Mouse (Mus musculus) hindbrain, embryonic 12.5 days (tissue): ENCODE data around the gene Ccdc61. TPM values are rescaled to one million over a fixed set of nuclear protein-coding genes. Genes with fewer than 3 reads are reported as not detected.

Source experiments
- polyA plus RNA-seq: library from polyadenylated mRNA; unstranded; fragments of >200 nt; fragmentation: Nextera tagmentation; extraction: Ambion mirVana; gene quantifications from 2 replicates; pipeline ENCODE4 v1.2.1, GENCODE M21; 2016

Ccdc61 gene
- polyA plus RNA-seq, 1 experiment from 2014 or later = 31.9 TPM

Other genes with a start within 250 kb of the Ccdc61 start
- not detected in 2 replicates for gene Psg20, start 224.2 kb downstream of the Ccdc61 start, polyA plus RNA-seq
- not detected in 2 replicates for gene Psg22, start 192.3 kb downstream of the Ccdc61 start, polyA plus RNA-seq
- not detected in 2 replicates for gene Psg19, start 111.9 kb downstream of the Ccdc61 start, polyA plus RNA-seq
- gene Psg17, start 88.8 kb downstream of the Ccdc61 start, polyA plus RNA-seq = not detected in 2 replicates
- 0.27 and 0.45 TPM in 2 replicates for gene Mill2, start 70.4 kb downstream of the Ccdc61 start, polyA plus RNA-seq
- gene Pglyrp1, start 39.1 kb downstream of the Ccdc61 start, polyA plus RNA-seq = 2.9 and 3.8 TPM in 2 replicates
- gene Nova2, start 15.5 kb upstream of the Ccdc61 start, polyA plus RNA-seq = 11.2 and 12.5 TPM in 2 replicates
- gene Nanos2, start 77.0 kb upstream of the Ccdc61 start, polyA plus RNA-seq = 0.29 and 0.37 TPM in 2 replicates
- 6.8 and 6.9 TPM in 2 replicates for gene Mypop, start 80.8 kb upstream of the Ccdc61 start, polyA plus RNA-seq
- 44.0 and 47.4 TPM in 2 replicates for gene Irf2bp1, start 93.6 kb upstream of the Ccdc61 start, polyA plus RNA-seq
- gene Foxa3, start 113.1 kb upstream of the Ccdc61 start, polyA plus RNA-seq = 0.10 and 0.73 TPM in 2 replicates
- gene Sympk, start 114.0 kb upstream of the Ccdc61 start, polyA plus RNA-seq = 47.0 and 50.8 TPM in 2 replicates
- gene Rsph6a, start 144.3 kb upstream of the Ccdc61 start, polyA plus RNA-seq = not detected in 2 replicates
- gene Dmwd, start 165.8 kb upstream of the Ccdc61 start, polyA plus RNA-seq = 20.1 and 23.6 TPM in 2 replicates
- gene Dmpk, start 173.4 kb upstream of the Ccdc61 start, polyA plus RNA-seq = 13.4 and 14.6 TPM in 2 replicates
- gene Six5, start 184.2 kb upstream of the Ccdc61 start, polyA plus RNA-seq = 9.1 and 9.7 TPM in 2 replicates
- gene Gm4969, start 208.0 kb upstream of the Ccdc61 start, polyA plus RNA-seq = 1.8 TPM in 2 replicates
- 20.9 TPM in 2 replicates for gene Fbxo46, start 209.4 kb upstream of the Ccdc61 start, polyA plus RNA-seq
- gene Qpctl, start 238.9 kb upstream of the Ccdc61 start, polyA plus RNA-seq = 21.2 and 22.8 TPM in 2 replicates
- 118 and 122 TPM in 2 replicates for gene Snrpd2, start 239.3 kb upstream of the Ccdc61 start, polyA plus RNA-seq